Mouse (Mus musculus): ENCODE data around the gene Gpatch1.
"Not testable (repeated sequence)": the region's sequence is repeated elsewhere in the genome, so short reads cannot be mapped to it uniquely, and the experiment has no call there.

Gpatch1 gene

GRCm38 (mm10) chr7:35322732-35323420 lies 4.6 kb upstream of the Gpatch1 start:
- no peak for DNase-seq

- DNase-seq, result no peak
Observed at GRCm38 (mm10) chr7:35322161-35322560, 3.9 kb upstream of the Gpatch1 start.

- DNase-seq, result no peak
Observed at GRCm38 (mm10) chr7:35319755-35320154, 1.5 kb upstream of the Gpatch1 start.

- not testable (repeated sequence) for DNase-seq
Observed at GRCm38 (mm10) chr7:35319221-35319620, 981 bp upstream of the Gpatch1 start.

- DNase-seq, result no peak
Observed at GRCm38 (mm10) chr7:35314156-35314555, 4.1 kb downstream of the Gpatch1 start.

GRCm38 (mm10) chr7:35311214-35311613 lies 7.0 kb downstream of the Gpatch1 start:
- DNase-seq, result no peak

- no peak for DNase-seq
Observed at GRCm38 (mm10) chr7:35300792-35301191, 17.4 kb downstream of the Gpatch1 start.

- DNase-seq, result no peak
Observed at GRCm38 (mm10) chr7:35299656-35300055, 18.6 kb downstream of the Gpatch1 start.

GRCm38 (mm10) chr7:35297886-35298285 lies 20.4 kb downstream of the Gpatch1 start:
- no peak for DNase-seq

GRCm38 (mm10) chr7:35295631-35296030 lies 22.6 kb downstream of the Gpatch1 start:
- no peak for DNase-seq

- DNase-seq, result no peak
Observed at GRCm38 (mm10) chr7:35293464-35293863, 24.8 kb downstream of the Gpatch1 start.

GRCm38 (mm10) chr7:35278933-35279332 lies 39.3 kb downstream of the Gpatch1 start:
- no peak for DNase-seq

- no peak for DNase-seq
Observed at GRCm38 (mm10) chr7:35277433-35277832, 40.8 kb downstream of the Gpatch1 start.

GRCm38 (mm10) chr7:35269443-35270024 lies 48.7 kb downstream of the Gpatch1 start:
- DNase-seq, result no peak

- no peak for DNase-seq
Observed at GRCm38 (mm10) chr7:35267841-35268240, 50.4 kb downstream of the Gpatch1 start.

GRCm38 (mm10) chr7:35266666-35267065 lies 51.6 kb downstream of the Gpatch1 start:
- DNase-seq, result no peak

- DNase-seq, result no peak
Observed at GRCm38 (mm10) chr7:35264746-35265145, 53.5 kb downstream of the Gpatch1 start.

- DNase-seq, result no peak
Observed at GRCm38 (mm10) chr7:35263595-35264489, 54.4 kb downstream of the Gpatch1 start.

GRCm38 (mm10) chr7:35259384-35259783 lies 58.9 kb downstream of the Gpatch1 start:
- DNase-seq, result no peak

GRCm38 (mm10) chr7:35258294-35258693 lies 59.9 kb downstream of the Gpatch1 start:
- no peak for DNase-seq

GRCm38 (mm10) chr7:35252041-35252558 lies 66.1 kb downstream of the Gpatch1 start:
- DNase-seq, result peak; percentile 45

GRCm38 (mm10) chr7:35237935-35238334 lies 80.3 kb downstream of the Gpatch1 start:
- DNase-seq, result not testable (repeated sequence)

- DNase-seq, result peak; percentile 54
Observed at GRCm38 (mm10) chr7:35235308-35235707, 82.9 kb downstream of the Gpatch1 start.
